Mouse (Mus musculus): ENCODE measurements around the gene Spsb3. TPM values are rescaled to one million over a fixed set of nuclear protein-coding genes. Genes with fewer than 3 reads are reported as not detected.

Gene Spsb3
- polyA plus RNA-seq (2016; fragmentation: Nextera tagmentation; extraction: Ambion mirVana): 40.4 and 46.1 TPM in 2 replicates

DNA sequence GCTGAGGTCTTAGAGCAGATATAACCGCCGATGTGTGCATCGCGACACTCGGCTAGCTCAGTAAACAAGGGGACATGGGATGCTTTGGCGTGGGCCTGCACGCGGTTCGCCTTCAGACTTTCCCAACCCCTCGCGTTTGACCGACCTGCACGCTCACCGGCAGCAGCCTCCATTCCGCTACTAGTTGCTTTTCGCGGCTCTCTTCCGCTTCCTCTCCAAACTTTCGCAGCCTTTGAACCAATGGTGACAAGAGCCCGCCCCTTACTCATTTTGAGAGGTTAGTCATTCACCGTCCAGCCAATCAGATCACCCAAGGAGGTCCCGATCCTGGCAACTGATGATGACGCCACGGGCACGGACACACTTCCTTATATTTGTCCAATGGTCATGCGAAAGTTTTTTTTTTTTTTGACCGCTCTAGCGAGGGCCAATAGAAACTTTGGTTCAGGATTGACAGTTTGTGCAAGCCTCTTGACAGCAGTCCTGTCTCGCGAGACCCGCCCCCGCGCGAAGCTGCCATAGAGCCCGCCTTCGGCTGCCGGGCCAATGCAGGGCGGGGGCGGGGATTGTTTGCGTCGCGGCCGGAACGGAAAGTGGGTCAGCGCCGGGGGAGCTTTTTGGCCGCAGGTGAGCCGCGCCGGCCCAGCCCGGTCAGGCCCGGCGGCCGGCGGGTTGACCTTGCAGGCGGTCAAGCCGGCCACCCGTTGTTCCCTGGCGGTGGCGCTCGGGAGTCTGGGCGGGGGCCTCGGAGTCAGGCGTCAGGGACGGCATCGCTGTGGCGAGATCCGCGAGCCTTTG, at the start of gene Spsb3, which contains the start of gene Nubp2:
Gene Spsb3 (plus strand): TSS at position 510 of the 798 bp plus-strand sequence.
Gene Nubp2 (minus strand): TSS at position 216 of the 798 bp plus-strand sequence.
- Histone ChIP-seq H3K27ac (peak within 1 kb of the TSS; percentile 59; the same call in 1 of the 2 replicates), H3K9ac (replicated peaks) (peak within 1 kb of the TSS; percentile 81), H3K36me3 (peaks cover 39% of the 10 kb centered on the region), H3K9me3 (no peaks in the 10 kb centered on the region), H3K4me2 (peak within 1 kb of the TSS; percentile 93), H3K4me3 (replicated peaks) (peak within 1 kb of the TSS; percentile 88), H3K27me3 (no peaks in the 10 kb centered on the region), H3K4me1 (replicated peaks) (peaks cover 22% of the 10 kb centered on the region)
- under 1% methylated on average over 69 of the region's 69 CpGs for WGBS
- ATAC-seq (ENCODE audit: insufficient number of reproducible peaks, insufficient read depth, low FRiP score, low TSS enrichment, low read depth): peak; percentile 95

DNA sequence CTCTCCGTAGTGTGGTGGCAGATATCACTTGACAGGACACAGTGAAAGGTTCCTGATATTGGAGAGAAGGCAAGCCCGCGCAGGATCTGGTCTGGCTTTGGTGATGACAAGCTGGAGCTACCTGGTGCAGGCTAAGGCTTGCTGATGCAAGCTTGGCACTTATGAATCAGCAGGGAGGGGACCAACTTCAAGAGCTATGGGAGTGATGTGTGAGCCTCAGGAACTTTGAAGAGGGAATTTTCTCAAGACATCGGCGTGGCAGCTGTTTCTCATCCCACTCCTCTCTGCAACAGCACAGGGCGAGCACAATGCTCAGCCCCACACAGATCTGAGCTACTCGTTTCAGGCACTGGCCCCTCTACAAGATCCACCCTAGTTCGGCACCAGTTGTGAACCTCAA, 46.6 kb upstream of the Spsb3 start, which contains the start of gene Hagh:
Gene Hagh (plus strand): TSS at position 302 of the 400 bp plus-strand sequence.
- H3K27ac ChIP-seq: no peak within 1 kb of the TSS
- peaks cover 22% of the 10 kb centered on the region for H3K27me3 ChIP-seq
- H3K4me1 ChIP-seq (replicated peaks): no peaks in the 10 kb centered on the region
- no peak for ATAC-seq (ENCODE audit: insufficient number of reproducible peaks, insufficient read depth, low FRiP score, low TSS enrichment, low read depth)
- no peak within 1 kb of the TSS for H3K9ac ChIP-seq (replicated peaks)
- H3K36me3 ChIP-seq: no peaks in the 10 kb centered on the region
- 63% methylated on average over 8 of the region's 8 CpGs for WGBS
- H3K9me3 ChIP-seq: no peaks in the 10 kb centered on the region
- no peak within 1 kb of the TSS for H3K4me2 ChIP-seq
- H3K4me3 ChIP-seq (replicated peaks): no peak within 1 kb of the TSS

DNA sequence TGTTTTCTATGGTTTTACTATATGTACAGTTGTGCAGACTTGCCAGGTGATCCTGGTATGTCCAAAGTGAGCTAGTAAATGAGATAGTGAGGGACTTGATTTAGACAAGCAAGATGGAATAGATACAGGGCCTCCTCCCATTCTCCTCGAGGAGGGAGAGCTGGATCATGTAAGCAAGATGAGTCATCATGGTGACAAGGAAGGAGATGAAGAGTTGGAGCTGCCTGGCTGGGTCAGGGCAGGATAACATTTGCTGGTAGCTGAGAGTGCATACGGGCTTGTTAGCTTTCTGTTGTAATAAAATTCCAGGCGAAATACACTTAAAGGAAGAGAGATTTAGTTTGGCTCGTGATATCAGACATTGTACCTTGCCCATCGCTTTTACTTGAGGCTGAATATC, 46.1 kb upstream of the Spsb3 start:
- H3K27ac ChIP-seq: no peak overlapping the region
- H3K27me3 ChIP-seq: peaks cover 26% of the 10 kb centered on the region
- no peak overlapping the region for H3K4me3 ChIP-seq (replicated peaks)
- H3K4me1 ChIP-seq (replicated peaks): no peaks in the 10 kb centered on the region
- H3K36me3 ChIP-seq: no peaks in the 10 kb centered on the region
- H3K9ac ChIP-seq (replicated peaks): no peak overlapping the region
- no peak for ATAC-seq (ENCODE audit: insufficient number of reproducible peaks, insufficient read depth, low FRiP score, low TSS enrichment, low read depth)
- H3K9me3 ChIP-seq: no peaks in the 10 kb centered on the region
- H3K4me2 ChIP-seq: no peak overlapping the region
- WGBS: 50% methylated on average over 5 of the region's 5 CpGs

DNA sequence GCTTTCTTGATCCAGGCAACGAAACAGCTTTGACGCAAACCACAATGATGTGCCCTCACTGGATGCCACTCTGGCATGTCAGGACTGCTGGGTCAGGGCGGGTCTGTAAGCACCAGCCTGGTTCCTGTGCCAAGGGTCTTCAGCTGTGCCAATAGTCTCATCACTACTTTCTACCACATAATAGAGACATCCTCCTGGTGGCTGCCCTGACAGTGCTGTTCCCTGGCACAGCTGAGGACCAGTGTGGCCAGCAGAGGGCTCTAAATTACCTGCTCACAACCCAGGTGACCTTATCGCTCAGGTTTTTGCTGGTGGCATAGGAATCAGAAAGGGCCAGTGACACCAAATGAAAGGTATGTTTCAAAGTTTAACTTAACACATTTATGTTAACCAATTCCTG, 45.3 kb upstream of the Spsb3 start:
- WGBS: 49% methylated on average over 4 of the region's 4 CpGs
- H3K4me2 ChIP-seq: no peak overlapping the region
- ATAC-seq (ENCODE audit: insufficient number of reproducible peaks, insufficient read depth, low FRiP score, low TSS enrichment, low read depth): no peak
- no peak overlapping the region for H3K9ac ChIP-seq (replicated peaks)
- no peak overlapping the region for H3K27ac ChIP-seq
- H3K9me3 ChIP-seq: no peaks in the 10 kb centered on the region
- no peak overlapping the region for H3K4me3 ChIP-seq (replicated peaks)
- H3K4me1 ChIP-seq (replicated peaks): no peaks in the 10 kb centered on the region
- H3K27me3 ChIP-seq: peaks cover 25% of the 10 kb centered on the region
- H3K36me3 ChIP-seq: no peaks in the 10 kb centered on the region

DNA sequence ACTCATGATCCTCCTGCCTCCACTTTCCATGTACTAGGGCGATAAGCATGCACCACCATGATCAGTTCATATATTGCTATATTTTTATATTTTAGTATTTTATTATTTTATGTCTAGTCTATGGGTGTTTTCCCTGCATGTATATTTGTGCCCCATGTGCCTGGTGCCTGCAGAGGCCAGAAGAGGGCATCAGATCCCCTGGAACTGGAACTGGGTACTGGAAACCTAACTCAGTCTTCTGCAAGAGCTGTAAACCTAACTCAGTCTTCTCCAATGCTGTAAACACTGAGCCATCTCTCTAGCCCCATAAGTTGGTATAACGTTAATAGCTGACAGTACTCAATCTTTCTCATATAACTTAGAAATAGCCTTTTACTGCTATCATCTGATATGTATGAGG, 43.8 kb upstream of the Spsb3 start:
- H3K4me3 ChIP-seq (replicated peaks): no peak overlapping the region
- no peak overlapping the region for H3K4me2 ChIP-seq
- no peaks in the 10 kb centered on the region for H3K4me1 ChIP-seq (replicated peaks)
- H3K27ac ChIP-seq: no peak overlapping the region
- no peak overlapping the region for H3K9ac ChIP-seq (replicated peaks)
- 54% methylated on average over 2 of the region's 2 CpGs for WGBS
- no peaks in the 10 kb centered on the region for H3K36me3 ChIP-seq
- no peaks in the 10 kb centered on the region for H3K9me3 ChIP-seq
- peaks cover 25% of the 10 kb centered on the region for H3K27me3 ChIP-seq
- no peak for ATAC-seq (ENCODE audit: insufficient number of reproducible peaks, insufficient read depth, low FRiP score, low TSS enrichment, low read depth)

DNA sequence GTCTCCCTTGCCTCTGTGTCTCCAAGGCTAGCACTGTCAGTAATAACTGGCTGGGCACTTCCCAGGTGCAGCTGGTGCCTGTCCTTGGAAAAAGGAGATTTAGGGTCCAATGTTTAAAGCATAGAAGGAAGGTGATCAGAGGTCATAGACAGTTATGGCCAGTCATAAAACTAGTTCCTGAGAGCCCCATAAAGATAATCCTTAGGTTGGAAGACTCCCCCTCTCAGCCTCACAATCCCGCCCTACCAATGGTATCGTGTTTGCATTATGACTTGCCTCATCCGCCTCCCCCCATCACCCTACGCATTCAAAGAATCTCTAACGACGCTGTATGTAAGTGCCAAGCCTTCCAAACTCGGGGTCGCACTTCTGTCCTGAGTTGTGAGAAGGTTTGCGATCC, 41.9 kb upstream of the Spsb3 start:
- H3K9ac ChIP-seq (replicated peaks): no peak overlapping the region
- H3K27me3 ChIP-seq: peaks cover 25% of the 10 kb centered on the region
- H3K4me1 ChIP-seq (replicated peaks): peaks cover 10% of the 10 kb centered on the region; the same call in 1 of the 2 replicates
- no peaks in the 10 kb centered on the region for H3K9me3 ChIP-seq
- H3K4me2 ChIP-seq: no peak overlapping the region
- ATAC-seq (ENCODE audit: insufficient number of reproducible peaks, insufficient read depth, low FRiP score, low TSS enrichment, low read depth): no peak
- no peak overlapping the region for H3K4me3 ChIP-seq (replicated peaks)
- no peak overlapping the region for H3K27ac ChIP-seq
- H3K36me3 ChIP-seq: no peaks in the 10 kb centered on the region
- WGBS: 25% methylated on average over 9 of the region's 9 CpGs

DNA sequence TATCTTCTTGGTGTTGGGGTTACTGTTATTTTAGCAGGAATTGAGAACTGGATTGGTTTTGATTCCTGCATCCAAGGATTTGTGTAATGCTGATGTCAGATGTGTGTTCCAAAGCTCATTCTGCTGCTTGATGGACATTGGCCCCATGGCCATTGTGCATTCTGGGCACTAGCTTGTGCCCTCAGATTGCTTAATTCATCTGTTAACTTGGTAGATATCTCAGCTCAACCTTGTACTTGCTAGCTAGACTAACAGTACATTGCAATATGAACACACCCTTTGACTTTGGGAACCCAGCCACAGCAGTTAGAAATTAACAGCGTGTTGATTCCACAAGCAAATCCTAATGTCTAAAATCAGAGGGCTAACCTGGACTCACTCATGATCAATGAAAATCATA, 39.1 kb upstream of the Spsb3 start:
- Histone ChIP-seq H3K27me3 (peaks cover 29% of the 10 kb centered on the region), H3K9ac (replicated peaks) (no peak overlapping the region), H3K36me3 (no peaks in the 10 kb centered on the region), H3K4me3 (replicated peaks) (no peak overlapping the region), H3K9me3 (no peaks in the 10 kb centered on the region), H3K4me1 (replicated peaks) (peaks cover 22% of the 10 kb centered on the region), H3K27ac (no peak overlapping the region), H3K4me2 (no peak overlapping the region)
- ATAC-seq (ENCODE audit: insufficient number of reproducible peaks, insufficient read depth, low FRiP score, low TSS enrichment, low read depth): no peak
- WGBS: 89% methylated on average over 1 of the region's 1 CpGs

DNA sequence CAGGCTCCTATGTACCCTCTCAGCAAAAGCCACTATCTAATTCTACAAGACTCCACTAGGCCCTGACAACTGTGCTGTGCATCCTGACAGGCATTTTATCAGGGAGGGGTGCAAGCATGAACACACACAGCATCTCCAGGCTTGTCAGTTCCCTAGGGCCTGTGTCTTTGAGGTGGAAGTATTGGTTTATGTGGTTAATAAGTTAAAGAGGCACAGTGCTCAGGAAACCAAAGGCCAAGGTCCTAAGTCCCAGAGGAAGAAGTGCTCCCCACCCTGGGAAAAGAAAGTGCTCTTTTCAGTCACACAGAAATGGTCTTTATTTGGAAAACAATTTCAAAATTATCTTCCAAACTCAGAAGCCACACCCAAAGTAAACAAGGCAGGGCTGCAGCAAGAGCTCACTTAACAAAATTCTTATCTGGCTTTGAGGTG, 37.8 kb upstream of the Spsb3 start:
- H3K9ac ChIP-seq (replicated peaks): 0 out of 2 replicates have a peak overlapping the region, but pooled peaks have one; percentile 27
- peaks cover 9% of the 10 kb centered on the region for H3K36me3 ChIP-seq
- no peak for ATAC-seq (ENCODE audit: insufficient number of reproducible peaks, insufficient read depth, low FRiP score, low TSS enrichment, low read depth)
- peaks cover 27% of the 10 kb centered on the region for H3K27me3 ChIP-seq
- H3K4me3 ChIP-seq (replicated peaks): peak overlapping the region; percentile 69; the same call in 1 of the 2 replicates
- H3K9me3 ChIP-seq: no peaks in the 10 kb centered on the region
- H3K4me2 ChIP-seq: peak overlapping the region; percentile 89
- no peak overlapping the region for H3K27ac ChIP-seq
- peaks cover 22% of the 10 kb centered on the region for H3K4me1 ChIP-seq (replicated peaks)

DNA sequence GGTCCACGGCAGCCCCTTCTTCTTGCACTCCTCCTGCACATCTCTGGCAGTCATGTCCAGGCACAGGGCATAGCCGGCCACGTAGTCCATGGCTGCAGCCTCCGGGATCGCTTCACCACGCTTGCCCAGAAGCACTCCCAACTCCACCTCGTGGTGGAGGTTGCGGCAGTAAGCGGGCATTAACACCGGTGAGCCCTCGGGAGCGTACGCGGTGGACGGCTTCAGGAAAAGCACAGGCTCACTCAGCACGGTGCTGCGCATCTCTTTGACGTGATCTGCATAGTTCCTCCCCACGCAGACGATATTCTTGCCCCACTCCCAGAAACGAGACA, 36.7 kb upstream of the Spsb3 start:
- WGBS: under 1% methylated on average over 21 of the region's 21 CpGs
- ATAC-seq (ENCODE audit: insufficient number of reproducible peaks, insufficient read depth, low FRiP score, low TSS enrichment, low read depth): no peak; the same call in 1 of the 2 replicates
- Histone ChIP-seq H3K36me3 (peaks cover 13% of the 10 kb centered on the region), H3K27ac (peak overlapping the region; percentile 94), H3K9me3 (no peaks in the 10 kb centered on the region), H3K27me3 (peaks cover 20% of the 10 kb centered on the region), H3K4me3 (replicated peaks) (peak overlapping the region; percentile 69), H3K4me2 (peak overlapping the region; percentile 89), H3K4me1 (replicated peaks) (peaks cover 22% of the 10 kb centered on the region), H3K9ac (replicated peaks) (peak overlapping the region; percentile 74)

DNA sequence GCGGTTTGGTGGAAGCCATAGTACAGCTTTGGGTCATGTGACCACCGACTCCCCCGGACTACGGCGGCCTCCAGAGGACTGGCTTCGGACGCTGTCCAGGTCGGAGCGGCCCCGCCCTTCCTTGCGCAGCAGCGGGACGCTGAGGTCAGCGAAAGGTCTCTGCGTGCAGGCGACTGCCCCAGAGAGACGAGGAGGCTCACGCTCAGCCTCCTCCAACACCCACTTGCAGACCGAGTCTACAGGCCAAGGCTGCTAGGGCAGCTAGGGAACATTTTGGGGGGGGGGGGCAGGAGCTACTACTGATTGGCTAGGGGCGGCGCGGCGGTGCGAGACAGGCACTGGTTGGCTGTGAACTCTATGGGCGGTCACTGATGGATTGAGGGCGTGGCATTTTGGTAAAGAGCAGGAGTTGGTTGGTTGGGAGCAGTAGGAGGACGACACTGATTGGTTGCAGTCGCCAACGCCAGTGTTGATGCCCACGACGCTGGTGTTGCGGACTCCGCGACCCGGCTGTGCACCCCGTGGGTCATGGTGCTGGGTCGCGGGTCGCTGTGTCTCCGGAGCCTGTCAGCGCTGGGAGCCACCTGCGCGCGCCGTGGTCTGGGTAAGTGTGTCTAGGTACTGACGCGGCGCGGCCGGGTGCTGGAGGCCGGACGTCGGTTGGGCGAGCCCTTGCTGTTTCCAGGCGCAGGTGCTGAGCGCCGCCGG, 36.2 kb upstream of the Spsb3 start, which contains the start of gene Fahd1:
Gene Fahd1 (minus strand): TSS at position 300 of the 708 bp plus-strand sequence.
- H3K9me3 ChIP-seq: no peaks in the 10 kb centered on the region
- H3K9ac ChIP-seq (replicated peaks): peak within 1 kb of the TSS; percentile 74
- H3K27ac ChIP-seq: peak within 1 kb of the TSS; percentile 94
- WGBS: under 1% methylated on average over 58 of the region's 58 CpGs
- peaks cover 14% of the 10 kb centered on the region for H3K36me3 ChIP-seq
- H3K4me1 ChIP-seq (replicated peaks): peaks cover 22% of the 10 kb centered on the region
- peaks cover 15% of the 10 kb centered on the region for H3K27me3 ChIP-seq
- H3K4me3 ChIP-seq (replicated peaks): peak within 1 kb of the TSS; percentile 69
- H3K4me2 ChIP-seq: peak within 1 kb of the TSS; percentile 89
- ATAC-seq (ENCODE audit: insufficient number of reproducible peaks, insufficient read depth, low FRiP score, low TSS enrichment, low read depth): peak; percentile 100

DNA sequence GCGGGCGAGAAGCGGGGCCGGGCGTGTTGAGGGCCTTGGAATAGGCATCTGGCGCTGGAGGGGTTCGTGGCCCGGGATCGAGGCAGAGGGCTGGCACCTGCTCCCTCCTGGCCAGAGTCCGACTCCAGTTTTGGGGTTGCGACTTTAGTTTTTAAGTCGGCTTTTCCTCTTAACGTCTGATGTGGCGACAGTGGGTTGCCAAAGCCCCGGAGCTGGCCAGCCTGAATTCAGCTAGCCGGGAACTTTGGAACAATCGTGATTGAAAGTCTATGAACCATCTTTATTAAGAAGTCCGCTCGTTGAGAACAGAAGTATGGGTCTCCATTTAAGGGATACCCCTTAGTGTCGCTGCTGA, 35.7 kb upstream of the Spsb3 start:
- H3K36me3 ChIP-seq: peaks cover 19% of the 10 kb centered on the region
- ATAC-seq (ENCODE audit: insufficient number of reproducible peaks, insufficient read depth, low FRiP score, low TSS enrichment, low read depth): no peak
- peaks cover 22% of the 10 kb centered on the region for H3K4me1 ChIP-seq (replicated peaks)
- peaks cover 13% of the 10 kb centered on the region for H3K27me3 ChIP-seq
- H3K9me3 ChIP-seq: no peaks in the 10 kb centered on the region
- peak overlapping the region; percentile 89 for H3K4me2 ChIP-seq
- peak overlapping the region; percentile 69 for H3K4me3 ChIP-seq (replicated peaks)
- H3K9ac ChIP-seq (replicated peaks): peak overlapping the region; percentile 74
- no peak overlapping the region for H3K27ac ChIP-seq
- WGBS: 3% methylated on average over 20 of the region's 20 CpGs
